Comparison of ENCODE assay signal across 7 mouse cellular contexts in genomic region chr1:60566631-60567311, GRCm38 (mm10). TPM values are rescaled to one million over a fixed set of nuclear protein-coding genes. Genes with fewer than 3 reads are reported as not detected.
DNase-seq lines count a peak whose midpoint lies in the region; ATAC-seq and TF ChIP-seq lines count a peak whose summit lies in the region.

Raph1 (minus strand) TSS chr1:60567104.

- peak; percentile 93 for DNase-seq in adrenal gland, postnatal 14 days
- peak; percentile 91 for DNase-seq in embryonic facial prominence, embryonic 10.5 days (ENCODE audit: low spot score)
- peak; percentile 86 to 95 for DNase-seq in heart, adult 18-20 months
- peak; percentile 95 for DNase-seq in kidney, adult 2 months
- peak; percentile 85 for DNase-seq in limb, embryonic 11.5 days (ENCODE audit: low spot score)
- peak; percentile 41 to 48 for DNase-seq in spleen, adult 18-20 months

- peak within 1 kb of the TSS; percentile 97 for H3K27ac ChIP-seq in embryonic facial prominence, embryonic 10.5 days (replicated peaks)
- H3K27ac ChIP-seq in kidney, adult 2 months (ENCODE audit: insufficient read depth, low read depth, low read length) = peak within 1 kb of the TSS; percentile 62
- H3K27ac ChIP-seq in limb, embryonic 11.5 days (replicated peaks; ENCODE audit: low read depth, low read length) = peak within 1 kb of the TSS; percentile 53
- H3K27ac ChIP-seq in midbrain, embryonic 13.5 days = peak within 1 kb of the TSS; percentile 98

- no peak for TF ChIP-seq POLR2A in kidney, adult 2 months (IDR thresholded peaks at IDR 0.05; ENCODE audit: low read depth, low read length)

- H3K4me1 ChIP-seq in embryonic facial prominence, embryonic 10.5 days = peaks cover 16% of the 10 kb centered on the region
- H3K4me1 ChIP-seq in kidney, adult 2 months (ENCODE audit: control insufficient read depth, insufficient read depth, low read length) = peaks cover 7% of the 10 kb centered on the region; the same call in 1 of the 2 replicates
- H3K4me1 ChIP-seq in limb, embryonic 11.5 days (ENCODE audit: control insufficient read depth, insufficient read depth, low read length) = no peaks in the 10 kb centered on the region
- H3K4me1 ChIP-seq in midbrain, embryonic 13.5 days (replicated peaks) = peaks cover 19% of the 10 kb centered on the region

- H3K4me3 ChIP-seq in embryonic facial prominence, embryonic 10.5 days = peak within 1 kb of the TSS; percentile 88
- H3K4me3 ChIP-seq in kidney, adult 2 months (ENCODE audit: insufficient read depth, low read depth, low read length) = peak within 1 kb of the TSS; percentile 85
- peak within 1 kb of the TSS; percentile 63 for H3K4me3 ChIP-seq in limb, embryonic 11.5 days (ENCODE audit: low read depth, low read length)
- H3K4me3 ChIP-seq in midbrain, embryonic 13.5 days (replicated peaks) = peak within 1 kb of the TSS; percentile 81

- no peaks in the 10 kb centered on the region for H3K9me3 ChIP-seq in embryonic facial prominence, embryonic 10.5 days
- H3K9me3 ChIP-seq in limb, embryonic 11.5 days (ENCODE audit: control insufficient read depth, low read length) = no peaks in the 10 kb centered on the region
- no peaks in the 10 kb centered on the region for H3K9me3 ChIP-seq in midbrain, embryonic 13.5 days

- ATAC-seq in limb, embryonic 11.5 days (ENCODE audit: insufficient number of reproducible peaks, low FRiP score, low TSS enrichment, low read depth) = peak; percentile 96
- peak; percentile 98 for ATAC-seq in midbrain, embryonic 13.5 days

- TF ChIP-seq CTCF in kidney, adult 2 months (conservative IDR thresholded peaks at IDR 0.05; ENCODE audit: insufficient read depth, insufficient read length, low read depth, low read length) = no peak

- peak within 1 kb of the TSS; percentile 71 for H3K9ac ChIP-seq in limb, embryonic 11.5 days (ENCODE audit: low read length)
- peak within 1 kb of the TSS; percentile 99 for H3K9ac ChIP-seq in midbrain, embryonic 13.5 days (replicated peaks)

- peaks cover 7% of the 10 kb centered on the region for H3K36me3 ChIP-seq in embryonic facial prominence, embryonic 10.5 days (replicated peaks)
- no peaks in the 10 kb centered on the region for H3K36me3 ChIP-seq in kidney, adult 2 months (ENCODE audit: control insufficient read depth, insufficient read depth, low read length)
- no peaks in the 10 kb centered on the region for H3K36me3 ChIP-seq in limb, embryonic 11.5 days (ENCODE audit: control insufficient read depth, insufficient read depth, low read length)
- H3K36me3 ChIP-seq in midbrain, embryonic 13.5 days = no peaks in the 10 kb centered on the region; the same call in 1 of the 2 replicates

- H3K27me3 ChIP-seq in embryonic facial prominence, embryonic 10.5 days (replicated peaks; ENCODE audit: low read depth, poor library complexity, severe bottlenecking) = no peaks in the 10 kb centered on the region
- no peaks in the 10 kb centered on the region for H3K27me3 ChIP-seq in kidney, adult 2 months (replicated peaks; ENCODE audit: control insufficient read depth, insufficient read depth, low read length)
- H3K27me3 ChIP-seq in limb, embryonic 11.5 days (ENCODE audit: control insufficient read depth, insufficient read depth, low read length) = no peaks in the 10 kb centered on the region
- no peaks in the 10 kb centered on the region for H3K27me3 ChIP-seq in midbrain, embryonic 13.5 days

- peak within 1 kb of the TSS; percentile 84 for H3K4me2 ChIP-seq in limb, embryonic 11.5 days (ENCODE audit: low read depth, severe bottlenecking)
- H3K4me2 ChIP-seq in midbrain, embryonic 13.5 days (replicated peaks) = peak within 1 kb of the TSS; percentile 84

- WGBS in embryonic facial prominence, embryonic 10.5 days = under 1% methylated on average over 91 of the region's 92 CpGs
- under 1% methylated on average over 80 of the region's 92 CpGs for WGBS in kidney, adult 2 months
- WGBS in limb, embryonic 11.5 days = under 1% methylated on average over 56 of the region's 92 CpGs
- WGBS in midbrain, embryonic 13.5 days = under 1% methylated on average over 71 of the region's 92 CpGs

RNA-seq across cellular contexts. Expression of gene Raph1, which starts in this region (rescaled TPM):
- 95.8 and 154 TPM in 2 replicates for total RNA-seq in adrenal gland, postnatal 14 days (2021)
- 20.8 and 26.1 TPM in 2 replicates for polyA plus RNA-seq in embryonic facial prominence, embryonic 10.5 days (2016; fragmentation: Nextera tagmentation; extraction: Ambion mirVana)
- total RNA-seq in heart, adult 18-20 months (2021) = 100 to 1,000 TPM in 1 of 2 experiments, 10 to 100 TPM in 1; 95.8 to 122 TPM
- polyA plus RNA-seq in kidney, adult 2 months (2012; rRNA removed) = 5.0 and 5.7 TPM in 2 replicates
- polyA plus RNA-seq in limb, embryonic 11.5 days (2014; fragmentation: Nextera tagmentation; extraction: Ambion mirVana) = 19.0 and 20.7 TPM in 2 replicates
- polyA plus RNA-seq in midbrain, embryonic 13.5 days (2015; fragmentation: Nextera tagmentation; extraction: Ambion mirVana) = 22.3 and 23.4 TPM in 2 replicates

Comparison
In these comparisons a context has a peak if more than half of its experiments do, and no peak if none do; other contexts are left out.
1. Peak in every context shown above with its lines: DNase-seq, ATAC-seq, H3K4me3 ChIP-seq and H3K27ac ChIP-seq.
2. DNase-seq: peak in every context shown above with its lines; median percentile 95 in kidney, adult 2 months; 93 in adrenal gland, postnatal 14 days; 91 in embryonic facial prominence, embryonic 10.5 days; 90 in heart, adult 18-20 months; 85 in limb, embryonic 11.5 days; 44 in spleen, adult 18-20 months.